ENCODE assay signal across 7 mouse cellular contexts in the genomic region with DNA sequence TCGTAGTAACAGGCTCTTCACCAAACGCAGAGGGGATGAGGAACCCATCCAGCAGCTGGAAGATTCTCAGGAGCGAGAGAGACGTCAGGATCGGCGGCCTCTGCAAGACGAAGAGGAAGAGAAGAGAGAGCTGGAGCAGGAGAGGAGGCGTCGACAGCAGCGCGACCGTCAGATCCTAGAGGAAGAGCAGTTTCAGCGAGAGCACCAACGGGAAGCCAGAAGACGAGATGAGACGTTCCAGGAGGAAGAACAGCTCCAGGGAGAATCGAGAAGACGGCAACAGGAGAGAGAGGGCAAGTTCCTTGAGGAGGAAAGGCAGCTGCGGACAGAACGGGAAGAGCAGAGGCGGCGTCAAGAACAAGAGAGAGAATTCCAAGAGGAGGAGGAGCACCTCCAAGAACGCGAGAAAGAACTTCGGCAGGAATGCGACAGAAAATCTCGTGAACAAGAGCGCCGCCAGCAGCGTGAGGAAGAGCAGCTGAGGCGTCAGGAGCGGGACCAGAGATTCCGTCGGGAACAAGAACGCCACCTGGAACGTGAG. TPM values are rescaled to one million over a fixed set of nuclear protein-coding genes. Genes with fewer than 3 reads are reported as not detected.
A peak's percentile ranks its signal among the peaks of the same experiment; 100 is the strongest.
DNase-seq lines count a peak whose midpoint lies in the region; ATAC-seq and TF ChIP-seq lines count a peak whose summit lies in the region.

No protein-coding gene starts in this region.

- in situ Hi-C loops in ES-E14 (cut with MboI; ENCODE audit: low sequenced_read_pairs in 2 of 2, unreplicated experiment in 2 of 2): no loop called here

- no peak overlapping the region for H3K9ac ChIP-seq in ES-E14 (ENCODE audit: insufficient read depth, low read depth, low read length, poor library complexity, severe bottlenecking)
- peak overlapping the region; percentile 61 for H3K9ac ChIP-seq in forebrain, embryonic 14.5 days (ENCODE audit: low read length)
- peak overlapping the region; percentile 46 for H3K9ac ChIP-seq in hindbrain, postnatal 0 days (replicated peaks; ENCODE audit: low read length)
- peak overlapping the region; percentile 53 for H3K9ac ChIP-seq in midbrain, embryonic 13.5 days (replicated peaks)
- peak overlapping the region; percentile 35; the same call in 1 of the 2 replicates for H3K9ac ChIP-seq in stomach, postnatal 0 days (ENCODE audit: low read length)

- 0 out of 2 replicates have a peak, but pooled peaks have one; percentile 13 for TF ChIP-seq CTCF in hindbrain, postnatal 0 days (IDR thresholded peaks at IDR 0.05; ENCODE audit: low read depth)
- no peak for TF ChIP-seq CTCF in stomach, postnatal 0 days (IDR thresholded peaks at IDR 0.05; ENCODE audit: low read depth)

- under 1% methylated on average over 36 of the region's 36 CpGs for WGBS in forebrain, embryonic 14.5 days
- under 1% methylated on average over 36 of the region's 36 CpGs for WGBS in hindbrain, postnatal 0 days
- under 1% methylated on average over 36 of the region's 36 CpGs for WGBS in limb, embryonic 10.5 days
- under 1% methylated on average over 36 of the region's 36 CpGs for WGBS in midbrain, embryonic 13.5 days
- WGBS in stomach, postnatal 0 days: 1% methylated on average over 36 of the region's 36 CpGs

- H3K4me3 ChIP-seq in ES-E14 (ENCODE audit: insufficient read depth in 1 of 2, low read depth in 1 of 2, low read length in 2 of 2, poor library complexity in 1 of 2, severe bottlenecking in 1 of 2): peak overlapping the region; percentile 54 to 55; a peak in 2 of 4 replicates
- peak overlapping the region; percentile 60 for H3K4me3 ChIP-seq in forebrain, embryonic 14.5 days (ENCODE audit: low read depth, low read length)
- peak overlapping the region; percentile 51 for H3K4me3 ChIP-seq in hindbrain, postnatal 0 days (ENCODE audit: low read length)
- peak overlapping the region; percentile 55 for H3K4me3 ChIP-seq in limb, embryonic 10.5 days
- peak overlapping the region; percentile 65 for H3K4me3 ChIP-seq in midbrain, embryonic 13.5 days (replicated peaks)
- peak overlapping the region; percentile 50 for H3K4me3 ChIP-seq in stomach, postnatal 0 days (ENCODE audit: low read depth, low read length)

- no peak for TF ChIP-seq EP300 in stomach, postnatal 0 days (optimal IDR thresholded peaks at IDR 0.05)

- peak overlapping the region; percentile 96 for H3K4me2 ChIP-seq in forebrain, embryonic 14.5 days (ENCODE audit: low read length)
- H3K4me2 ChIP-seq in hindbrain, postnatal 0 days (ENCODE audit: low read depth, low read length): peak overlapping the region; percentile 92
- H3K4me2 ChIP-seq in midbrain, embryonic 13.5 days (replicated peaks): peak overlapping the region; percentile 96
- H3K4me2 ChIP-seq in stomach, postnatal 0 days (replicated peaks; ENCODE audit: low read depth): peak overlapping the region; percentile 90

- no peak overlapping the region for H3K27ac ChIP-seq in ES-E14 (ENCODE audit: insufficient read depth, low read depth, low read length, poor library complexity, severe bottlenecking)
- no peak overlapping the region for H3K27ac ChIP-seq in forebrain, embryonic 14.5 days (ENCODE audit: low read depth, low read length)
- peak overlapping the region; percentile 72 for H3K27ac ChIP-seq in hindbrain, postnatal 0 days
- H3K27ac ChIP-seq in limb, embryonic 10.5 days: no peak overlapping the region
- H3K27ac ChIP-seq in midbrain, embryonic 13.5 days: peak overlapping the region; percentile 25; the same call in 1 of the 2 replicates
- peak overlapping the region; percentile 40 for H3K27ac ChIP-seq in stomach, postnatal 0 days (replicated peaks)

- DNase-seq in ES-E14 (ENCODE audit: low read depth, low spot score): peak; percentile 36
- peak; percentile 68 for DNase-seq in forebrain, embryonic 14.5 days (ENCODE audit: low spot score)
- DNase-seq in hindbrain, postnatal 0 days (ENCODE audit: low spot score): peak; percentile 65
- peak; percentile 57 for DNase-seq in limb, embryonic 10.5 days (ENCODE audit: low spot score)
- DNase-seq in stomach, postnatal 0 days (ENCODE audit: low spot score): peak; percentile 18

- H3K27me3 ChIP-seq in forebrain, embryonic 14.5 days (replicated peaks; ENCODE audit: control insufficient read depth, insufficient read depth, low read length): peaks cover 22% of the 10 kb centered on the region; the same call in 1 of the 2 replicates
- H3K27me3 ChIP-seq in hindbrain, postnatal 0 days (ENCODE audit: insufficient read depth, low read length): peaks cover 26% of the 10 kb centered on the region
- H3K27me3 ChIP-seq in limb, embryonic 10.5 days (ENCODE audit: low read depth, poor library complexity, severe bottlenecking): peaks cover 90% of the 10 kb centered on the region
- H3K27me3 ChIP-seq in midbrain, embryonic 13.5 days: peaks cover 61% of the 10 kb centered on the region
- no peaks in the 10 kb centered on the region for H3K27me3 ChIP-seq in stomach, postnatal 0 days (ENCODE audit: control insufficient read depth, insufficient read depth, low read length)

- H3K4me1 ChIP-seq in ES-E14 (ENCODE audit: control insufficient read depth in 2 of 2, insufficient read depth in 2 of 2, low read length in 2 of 2, poor library complexity in 1 of 2): peaks cover 0 to 5% of the 10 kb centered on the region in 2 experiments; a peak in 1 of 4 replicates
- peaks cover 8% of the 10 kb centered on the region; the same call in 1 of the 2 replicates for H3K4me1 ChIP-seq in forebrain, embryonic 14.5 days (ENCODE audit: control insufficient read depth, insufficient read depth, low read length)
- H3K4me1 ChIP-seq in hindbrain, postnatal 0 days (ENCODE audit: insufficient read depth, low read length): 0 out of 2 replicates have a peak, but pooled peaks cover 4% of the 10 kb centered on the region
- H3K4me1 ChIP-seq in limb, embryonic 10.5 days: peaks cover 36% of the 10 kb centered on the region
- H3K4me1 ChIP-seq in midbrain, embryonic 13.5 days (replicated peaks): peaks cover 36% of the 10 kb centered on the region
- no peaks in the 10 kb centered on the region; the same call in 1 of the 2 replicates for H3K4me1 ChIP-seq in stomach, postnatal 0 days (replicated peaks; ENCODE audit: control insufficient read depth, insufficient read depth)

- H3K9me3 ChIP-seq in ES-E14 (ENCODE audit: control insufficient read depth, insufficient read depth, low read depth, low read length): no peaks in the 10 kb centered on the region
- no peaks in the 10 kb centered on the region for H3K9me3 ChIP-seq in forebrain, embryonic 14.5 days (replicated peaks; ENCODE audit: control insufficient read depth, low read length)
- no peaks in the 10 kb centered on the region for H3K9me3 ChIP-seq in hindbrain, postnatal 0 days (ENCODE audit: low read length)
- no peaks in the 10 kb centered on the region for H3K9me3 ChIP-seq in limb, embryonic 10.5 days (replicated peaks)
- no peaks in the 10 kb centered on the region for H3K9me3 ChIP-seq in midbrain, embryonic 13.5 days
- H3K9me3 ChIP-seq in stomach, postnatal 0 days (ENCODE audit: control insufficient read depth, low read length): no peaks in the 10 kb centered on the region

- ATAC-seq in CD4-positive, CD25-positive, alpha-beta regulatory T cell, adult 4 months: peak; percentile 23
- ATAC-seq in forebrain, embryonic 14.5 days: peak; percentile 6; the same call in 1 of the 2 replicates
- peak; percentile 18; the same call in 1 of the 2 replicates for ATAC-seq in hindbrain, postnatal 0 days
- ATAC-seq in midbrain, embryonic 13.5 days: peak; percentile 3
- ATAC-seq in stomach, postnatal 0 days (ENCODE audit: low FRiP score, low TSS enrichment): no peak; the same call in 1 of the 2 replicates

- H3K36me3 ChIP-seq in ES-E14 (ENCODE audit: control insufficient read depth, insufficient read depth, low read length, poor library complexity, severe bottlenecking): no peaks in the 10 kb centered on the region
- H3K36me3 ChIP-seq in forebrain, embryonic 14.5 days (ENCODE audit: control insufficient read depth, insufficient read depth, low read length): no peaks in the 10 kb centered on the region
- H3K36me3 ChIP-seq in hindbrain, postnatal 0 days (ENCODE audit: insufficient read depth, low read length): no peaks in the 10 kb centered on the region
- H3K36me3 ChIP-seq in limb, embryonic 10.5 days: no peaks in the 10 kb centered on the region
- H3K36me3 ChIP-seq in midbrain, embryonic 13.5 days: no peaks in the 10 kb centered on the region
- no peaks in the 10 kb centered on the region for H3K36me3 ChIP-seq in stomach, postnatal 0 days (ENCODE audit: control insufficient read depth, insufficient read depth, low read length)

RNA-seq across cellular contexts. Expression of a gene that starts 3.1 kb away (rescaled TPM):
- not detected for polyA plus RNA-seq in CD4-positive, CD25-positive, alpha-beta regulatory T cell, adult 4 months (2017; shearing (Covaris generic))
- total RNA-seq in ES-E14 (2012; rRNA removed): 0.58 and 1.3 TPM in 2 replicates
- polyA plus RNA-seq in forebrain, embryonic 14.5 days (2014; fragmentation: Nextera tagmentation; extraction: Ambion mirVana): 0.32 and 0.52 TPM in 2 replicates
- 0.11 and 0.21 TPM in 2 replicates for total RNA-seq in hindbrain, postnatal 0 days (2014; rRNA removed)
- polyA plus RNA-seq in hindbrain, postnatal 0 days (2015; fragmentation: Nextera tagmentation; extraction: Ambion mirVana): 2.0 and 2.5 TPM in 2 replicates
- 0.16 and 0.21 TPM in 2 replicates for polyA plus RNA-seq in limb, embryonic 10.5 days (2016; fragmentation: Nextera tagmentation; extraction: Ambion mirVana)
- polyA plus RNA-seq in midbrain, embryonic 13.5 days (2015; fragmentation: Nextera tagmentation; extraction: Ambion mirVana): 0.74 and 0.75 TPM in 2 replicates
- 0.86 and 1.1 TPM in 2 replicates for polyA plus RNA-seq in stomach, postnatal 0 days (2015; fragmentation: Nextera tagmentation; extraction: Ambion mirVana)

RNA-seq across cellular contexts. Expression of a gene that starts 23.3 kb away (rescaled TPM):
- not detected for polyA plus RNA-seq in CD4-positive, CD25-positive, alpha-beta regulatory T cell, adult 4 months (2017; shearing (Covaris generic))
- not detected in 2 replicates for total RNA-seq in ES-E14 (2012; rRNA removed)
- not detected in 2 replicates for polyA plus RNA-seq in forebrain, embryonic 14.5 days (2014; fragmentation: Nextera tagmentation; extraction: Ambion mirVana)
- total RNA-seq in hindbrain, postnatal 0 days (2014; rRNA removed): not detected in 2 replicates
- not detected in 2 replicates for polyA plus RNA-seq in hindbrain, postnatal 0 days (2015; fragmentation: Nextera tagmentation; extraction: Ambion mirVana)
- not detected in 2 replicates for polyA plus RNA-seq in limb, embryonic 10.5 days (2016; fragmentation: Nextera tagmentation; extraction: Ambion mirVana)
- 0.09 TPM in 1 of 2 replicates, not detected in the other for polyA plus RNA-seq in midbrain, embryonic 13.5 days (2015; fragmentation: Nextera tagmentation; extraction: Ambion mirVana)
- not detected in 2 replicates for polyA plus RNA-seq in stomach, postnatal 0 days (2015; fragmentation: Nextera tagmentation; extraction: Ambion mirVana)

RNA-seq across cellular contexts. Expression of a gene that starts 51.7 kb away (rescaled TPM):
- not detected for polyA plus RNA-seq in CD4-positive, CD25-positive, alpha-beta regulatory T cell, adult 4 months (2017; shearing (Covaris generic))
- total RNA-seq in ES-E14 (2012; rRNA removed): not detected in 2 replicates
- polyA plus RNA-seq in forebrain, embryonic 14.5 days (2014; fragmentation: Nextera tagmentation; extraction: Ambion mirVana): not detected in 2 replicates
- total RNA-seq in hindbrain, postnatal 0 days (2014; rRNA removed): 0.05 TPM in 1 of 2 replicates, not detected in the other
- polyA plus RNA-seq in hindbrain, postnatal 0 days (2015; fragmentation: Nextera tagmentation; extraction: Ambion mirVana): not detected in 2 replicates
- not detected in 2 replicates for polyA plus RNA-seq in limb, embryonic 10.5 days (2016; fragmentation: Nextera tagmentation; extraction: Ambion mirVana)
- not detected in 2 replicates for polyA plus RNA-seq in midbrain, embryonic 13.5 days (2015; fragmentation: Nextera tagmentation; extraction: Ambion mirVana)
- polyA plus RNA-seq in stomach, postnatal 0 days (2015; fragmentation: Nextera tagmentation; extraction: Ambion mirVana): 181 and 233 TPM in 2 replicates

Comparison
In these comparisons a context has a peak if more than half of its experiments do, and no peak if none do; other contexts are left out.
1. DNase-seq: peak in every context shown above with its lines; median percentile 68 in forebrain, embryonic 14.5 days; 65 in hindbrain, postnatal 0 days; 57 in limb, embryonic 10.5 days; 36 in ES-E14; 18 in stomach, postnatal 0 days.
2. H3K27ac ChIP-seq: peak in hindbrain, postnatal 0 days (single experiment), midbrain, embryonic 13.5 days (single experiment) and stomach, postnatal 0 days (single experiment); none in ES-E14 (single experiment), forebrain, embryonic 14.5 days (single experiment) and limb, embryonic 10.5 days (single experiment).
3. RNA of a gene that starts 51.7 kb away (polyA plus RNA-seq): 181 to 233 TPM in stomach, postnatal 0 days; not detected in CD4-positive, CD25-positive, alpha-beta regulatory T cell, adult 4 months, not detected in forebrain, embryonic 14.5 days, not detected in hindbrain, postnatal 0 days, not detected in limb, embryonic 10.5 days and not detected in midbrain, embryonic 13.5 days; every median in the first group is over 100 times any median in the second.
4. Peak in every context shown above with its lines, with median percentiles within 50 percentile points of each other: H3K4me3 ChIP-seq and H3K4me2 ChIP-seq.